Comparison of ENCODE assay signal across 8 mouse cellular contexts in the genomic region with DNA sequence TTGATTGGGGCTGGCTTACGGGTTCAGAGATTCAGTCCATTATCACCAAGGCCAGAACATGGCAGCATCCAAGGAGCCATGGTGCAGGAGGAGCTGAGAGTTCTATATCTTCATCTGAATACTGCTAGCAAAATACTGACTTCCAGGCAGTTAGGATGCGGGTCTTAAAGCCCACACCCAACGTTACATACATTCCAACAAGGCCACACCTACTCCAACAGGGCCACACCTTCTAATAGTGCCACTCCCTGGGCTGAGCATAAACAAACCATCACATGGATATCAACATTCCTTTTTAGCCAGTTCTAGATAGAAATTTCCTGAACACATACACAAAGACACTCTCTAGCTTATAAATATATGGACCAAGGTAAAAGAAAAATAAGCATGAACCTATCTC. TPM values are rescaled to one million over a fixed set of nuclear protein-coding genes. Genes with fewer than 3 reads are reported as not detected.
DNase-seq lines count a peak whose midpoint lies in the region; ATAC-seq and TF ChIP-seq lines count a peak whose summit lies in the region.

A gene (minus strand): TSS at position 120 of the 400 bp plus-strand sequence.

- DNase-seq in layer of hippocampus, adult 2 months (ENCODE audit: low spot score in 2 of 2), result no peak
- DNase-seq in layer of hippocampus, adult 9-10 months (ENCODE audit: low spot score), result no peak
- DNase-seq in embryonic facial prominence, embryonic 10.5 days (ENCODE audit: low spot score), result no peak
- DNase-seq in left cerebral cortex, postnatal 14 days (ENCODE audit: low spot score in 2 of 2), result no peak
- no peak for DNase-seq in right cerebral cortex, postnatal 4 days

- H3K4me2 ChIP-seq in heart, embryonic 13.5 days, result no peak within 1 kb of the TSS

- no peaks in the 10 kb centered on the region for H3K27me3 ChIP-seq in embryonic facial prominence, embryonic 10.5 days (replicated peaks; ENCODE audit: low read depth, poor library complexity, severe bottlenecking)
- H3K27me3 ChIP-seq in heart, embryonic 13.5 days (replicated peaks), result no peaks in the 10 kb centered on the region

- no peaks in the 10 kb centered on the region for H3K4me1 ChIP-seq in embryonic facial prominence, embryonic 10.5 days
- H3K4me1 ChIP-seq in heart, embryonic 13.5 days, result peaks cover 2% of the 10 kb centered on the region; the same call in 1 of the 2 replicates

- intact Hi-C loops in left cerebral cortex, postnatal 14 days (cut with DNase I), result loop anchor here (10.0 kb wide), 1 partner anchor 675 kb away; no protein-coding TSS in a partner anchor

- H3K4me3 ChIP-seq in layer of hippocampus, adult 2 months, result no peak within 1 kb of the TSS
- H3K4me3 ChIP-seq in embryonic facial prominence, embryonic 10.5 days, result no peak within 1 kb of the TSS
- no peak within 1 kb of the TSS for H3K4me3 ChIP-seq in heart, embryonic 13.5 days

- no peak within 1 kb of the TSS for H3K9ac ChIP-seq in heart, embryonic 13.5 days

- 87% methylated on average over 3 of the region's 3 CpGs for WGBS in embryonic facial prominence, embryonic 10.5 days
- WGBS in heart, embryonic 13.5 days, result 74% methylated on average over 3 of the region's 3 CpGs

- no peak for TF ChIP-seq CTCF in layer of hippocampus, adult 2 months (conservative IDR thresholded peaks at IDR 0.05)

- no peaks in the 10 kb centered on the region for H3K36me3 ChIP-seq in embryonic facial prominence, embryonic 10.5 days (replicated peaks)
- no peaks in the 10 kb centered on the region for H3K36me3 ChIP-seq in heart, embryonic 13.5 days

- H3K9me3 ChIP-seq in embryonic facial prominence, embryonic 10.5 days, result no peaks in the 10 kb centered on the region
- no peaks in the 10 kb centered on the region for H3K9me3 ChIP-seq in heart, embryonic 13.5 days

- no peak for ATAC-seq in heart, embryonic 13.5 days (ENCODE audit: extremely low read depth, insufficient number of reproducible peaks, low FRiP score, low TSS enrichment)
- ATAC-seq in neutrophil, adult 5-6 weeks (ENCODE audit: extremely low read depth, insufficient number of reproducible peaks, low FRiP score, poor library complexity, severe bottlenecking), result no peak
- no peak for ATAC-seq in granulocyte monocyte progenitor cell, adult 5-6 weeks (replicated peaks; ENCODE audit: poor library complexity, severe bottlenecking)

- H3K27ac ChIP-seq in layer of hippocampus, adult 2 months, result no peak within 1 kb of the TSS
- H3K27ac ChIP-seq in embryonic facial prominence, embryonic 10.5 days (replicated peaks), result no peak within 1 kb of the TSS
- no peak within 1 kb of the TSS for H3K27ac ChIP-seq in heart, embryonic 13.5 days (replicated peaks)

RNA-seq across cellular contexts. Expression of the gene that starts here (rescaled TPM):
- 10 to 100 TPM; 36.3 to 38.1 TPM for total RNA-seq in layer of hippocampus, adult 2 months (2021)
- 14.2 TPM in 2 replicates for polyA plus RNA-seq in embryonic facial prominence, embryonic 10.5 days (2016; fragmentation: Nextera tagmentation; extraction: Ambion mirVana)
- polyA plus RNA-seq in heart, embryonic 13.5 days (2015; fragmentation: Nextera tagmentation; extraction: Ambion mirVana), result 25.2 and 26.9 TPM in 2 replicates
- 10 to 100 TPM; 40.2 to 41.7 TPM for total RNA-seq in left cerebral cortex, postnatal 14 days (2021)
- total RNA-seq in neutrophil, adult 5-6 weeks (2017), result 26.0 and 30.6 TPM in 2 replicates
- 26.7 and 34.5 TPM in 2 replicates for total RNA-seq in granulocyte monocyte progenitor cell, adult 5-6 weeks (2014; fragmentation: Nextera tagmentation)
- total RNA-seq in granulocyte monocyte progenitor cell, adult 5-6 weeks (2017), result 9.7 and 11.5 TPM in 2 replicates
